Mouse (Mus musculus) heart, postnatal 25 days (tissue): ENCODE data around the gene Nsun7. TPM values are rescaled to one million over a fixed set of nuclear protein-coding genes. Genes with fewer than 3 reads are reported as not detected.

Experiments
- DNase-seq: peaks from one replicate; pipeline ENCODE4 v3.0.0; 2022; ENCODE audit warnings: low spot score
- intact Hi-C: fragments of 180-260 bp; cut with DNase I; formaldehyde crosslinking; loops from one replicate; pipeline ENCODE4 v1.15.1; 2025
- total RNA-seq, 2 experiments: library from RNA; stranded (reverse); gene quantifications; 2 replicates each; pipeline ENCODE4 v1.2.3; 2021

Gene Nsun7
- total RNA-seq, 2 experiments from 2014 or later: not detected

DNA sequence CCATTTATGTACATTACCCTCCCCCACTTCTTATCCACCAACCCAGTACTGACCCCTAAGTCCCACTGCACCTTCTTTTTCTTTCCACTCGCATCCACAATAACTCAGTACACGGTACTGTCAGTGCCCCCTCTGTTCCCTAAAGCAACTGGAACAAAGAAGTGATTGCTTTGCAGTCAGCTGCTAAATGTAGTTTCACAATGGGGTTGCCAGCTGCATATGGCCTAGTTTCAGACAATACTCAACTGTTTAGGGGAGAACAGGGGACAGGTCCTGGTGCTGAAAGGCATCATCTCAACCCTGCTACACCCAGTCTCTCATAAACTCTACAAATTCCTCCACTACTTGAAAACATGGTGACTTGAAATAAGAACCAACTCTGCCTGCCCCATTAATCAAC lies 11.4 kb downstream of the Nsun7 start:
- DNase-seq: no peak
- intact Hi-C loops: no loop called here

DNA sequence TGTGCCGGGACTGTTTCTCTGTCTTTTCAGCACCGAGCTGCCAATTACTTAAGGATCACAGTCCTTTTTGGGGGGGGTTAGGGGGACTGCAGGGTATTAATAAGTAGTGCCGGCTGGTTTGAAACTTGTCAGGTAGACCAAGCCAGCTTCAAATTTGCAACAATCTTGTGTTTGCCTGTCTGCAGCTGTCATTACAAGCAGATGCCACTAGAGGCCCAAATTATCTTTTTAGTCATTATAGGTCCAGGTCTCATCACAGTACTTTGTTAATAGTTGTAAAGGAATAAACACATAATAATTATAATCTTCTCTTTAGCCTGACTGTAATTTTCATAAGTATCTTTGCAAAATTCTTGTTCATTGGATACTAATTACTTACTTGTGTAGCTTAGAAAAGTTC lies 14.7 kb downstream of the Nsun7 start:
- intact Hi-C loops: no loop called here
- DNase-seq: no peak

DNA sequence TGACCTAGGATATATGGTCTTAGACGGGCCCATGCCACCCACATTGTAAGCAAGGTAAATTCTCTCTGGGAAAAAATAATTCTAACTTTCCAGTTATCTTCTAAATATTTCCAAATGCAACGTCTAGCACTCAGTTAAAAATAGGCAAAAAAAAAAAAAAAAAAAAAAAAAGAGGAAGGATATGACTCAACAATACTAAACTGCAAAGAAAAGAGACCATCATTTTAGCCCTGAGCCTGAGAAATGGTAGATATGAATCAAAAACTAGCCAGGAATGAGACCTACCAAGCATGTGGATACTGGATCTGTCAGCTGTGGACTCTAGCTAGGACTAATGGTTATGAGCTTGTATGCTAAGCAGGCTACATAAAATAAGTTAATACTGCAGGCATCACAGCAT lies 20.0 kb downstream of the Nsun7 start:
- intact Hi-C loops: loop anchor here (5.0 kb wide), 1 partner anchor 88 kb away; no protein-coding TSS in a partner anchor
- no peak for DNase-seq

DNA sequence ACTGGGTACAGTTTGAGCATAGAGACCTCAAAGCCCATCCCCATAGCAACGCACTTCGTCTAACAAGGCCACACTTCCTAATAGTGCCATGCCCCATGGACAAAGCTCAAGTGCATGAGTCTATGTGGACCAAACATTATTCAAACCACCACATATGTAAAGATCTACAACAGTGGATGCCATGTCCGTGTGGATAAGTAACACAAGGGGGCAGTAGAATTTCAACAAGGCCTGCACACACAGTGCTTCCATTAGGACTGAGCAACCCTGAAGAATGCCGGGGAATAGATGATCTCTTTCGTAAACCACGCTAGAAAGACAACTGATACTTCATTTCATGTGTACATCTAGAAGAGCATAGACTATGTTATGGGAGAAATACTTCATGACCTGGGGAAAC lies 21.0 kb downstream of the Nsun7 start:
- no peak for DNase-seq

DNA sequence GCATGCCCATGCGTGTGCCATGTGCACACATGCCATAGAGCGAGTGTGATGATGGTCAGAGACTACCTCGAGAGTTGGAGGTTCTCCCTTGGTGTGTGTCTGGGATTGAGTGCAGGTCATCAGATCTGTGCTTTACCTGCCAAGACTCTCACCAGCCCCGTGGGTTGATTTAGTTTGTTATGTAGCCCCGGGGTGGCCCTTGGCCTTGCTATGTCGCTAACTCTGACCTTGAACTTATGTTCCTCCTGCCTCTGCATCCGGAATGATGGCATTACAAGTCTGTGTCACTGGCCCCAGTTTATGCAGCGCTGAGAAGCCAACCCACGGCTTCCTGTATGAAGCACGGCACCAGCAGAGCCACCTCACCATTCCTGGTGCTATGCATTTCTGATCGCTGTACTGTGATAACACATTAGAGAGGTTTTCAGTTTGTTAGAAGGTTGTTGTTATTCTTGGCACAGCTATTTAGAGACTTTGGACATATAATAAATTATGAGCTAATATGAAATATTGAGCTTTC lies 34.5 kb downstream of the Nsun7 start:
- intact Hi-C loops: no loop called here
- no peak for DNase-seq

More for the DNA sequence above, 21.0 kb downstream of the Nsun7 start:
- intact Hi-C loops: loop anchor here (5.0 kb wide), 1 partner anchor 87 kb away; no protein-coding TSS in a partner anchor

DNA sequence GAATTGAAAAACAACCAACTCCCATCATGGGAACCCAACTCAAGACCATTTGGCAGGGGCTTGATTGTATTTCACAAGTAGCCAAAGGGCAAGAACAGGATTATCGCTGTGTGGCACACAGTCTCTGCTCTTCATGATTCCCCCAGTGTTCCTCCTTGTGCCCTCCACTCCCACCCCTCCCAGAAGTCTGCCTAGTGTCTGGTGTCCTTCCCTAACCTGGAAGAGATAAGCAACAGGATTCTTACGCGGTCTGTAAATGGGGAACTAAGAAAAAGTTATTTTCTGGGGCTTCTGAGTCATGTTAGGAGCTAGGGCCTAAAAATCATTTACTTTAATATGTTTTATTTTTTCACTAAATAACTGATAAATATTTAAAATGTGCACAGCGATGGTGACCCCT lies 35.3 kb downstream of the Nsun7 start:
- no peak for DNase-seq
- intact Hi-C loops: no loop called here

DNA sequence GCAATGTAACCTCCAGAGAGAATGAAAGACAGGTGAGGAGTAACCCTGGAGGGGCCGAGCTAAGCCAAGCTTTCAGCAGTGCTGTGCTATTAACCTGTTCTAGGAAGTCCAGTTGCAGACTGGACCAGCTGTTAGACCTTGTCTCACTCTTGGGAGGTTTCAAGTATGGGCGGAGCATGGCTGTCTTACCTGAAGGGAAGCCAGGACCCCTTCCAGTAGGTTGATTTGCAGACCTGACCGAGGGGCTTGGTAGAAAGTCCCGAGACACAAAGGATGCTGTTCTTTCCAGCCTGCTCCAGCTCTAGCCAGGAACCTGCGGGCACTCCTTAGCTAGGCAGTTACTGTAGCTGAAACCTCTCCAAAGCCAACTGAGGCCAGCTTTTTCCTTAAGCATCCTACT lies 36.4 kb downstream of the Nsun7 start:
- intact Hi-C loops: no loop called here
- DNase-seq: no peak

DNA sequence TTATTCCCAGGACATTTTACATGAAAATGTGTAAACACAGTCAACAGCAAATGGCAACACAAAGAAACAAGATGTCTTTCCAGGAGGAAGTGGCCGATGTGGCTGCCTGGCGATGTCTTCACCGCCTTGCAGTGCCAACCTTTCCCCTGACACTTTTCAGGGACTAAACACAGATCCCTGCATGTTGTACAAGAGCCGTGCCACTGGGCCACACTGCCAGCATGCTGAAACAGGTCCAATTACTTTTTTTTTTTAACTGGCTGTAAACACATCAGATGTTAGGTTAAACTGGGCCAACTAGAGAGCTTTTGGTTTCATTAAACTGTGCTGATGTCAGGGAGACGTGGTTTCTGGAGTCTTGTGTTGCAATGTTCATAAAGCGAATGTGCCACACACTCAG lies 39.2 kb downstream of the Nsun7 start:
- intact Hi-C loops: no loop called here
- no peak for DNase-seq

DNA sequence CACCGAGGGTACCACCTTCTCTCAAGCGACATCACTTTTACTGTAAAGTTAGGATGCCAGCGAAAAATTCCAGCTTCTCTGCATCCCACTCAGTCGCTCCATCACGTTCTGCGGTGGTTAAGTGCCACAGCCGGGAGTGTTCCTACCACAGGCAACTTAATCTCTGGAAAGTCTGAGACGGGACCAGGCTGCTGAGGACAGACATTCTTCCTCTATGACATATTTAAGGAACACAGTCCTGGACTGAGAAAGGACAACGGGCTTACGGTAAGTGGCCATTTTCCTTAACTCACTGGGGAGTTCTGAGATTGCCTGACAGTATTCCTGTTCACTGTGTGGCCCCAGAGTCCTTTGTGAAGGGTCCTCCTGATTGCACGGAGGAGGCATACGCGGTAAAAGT lies 40.9 kb downstream of the Nsun7 start:
- DNase-seq: no peak
- intact Hi-C loops: no loop called here

DNA sequence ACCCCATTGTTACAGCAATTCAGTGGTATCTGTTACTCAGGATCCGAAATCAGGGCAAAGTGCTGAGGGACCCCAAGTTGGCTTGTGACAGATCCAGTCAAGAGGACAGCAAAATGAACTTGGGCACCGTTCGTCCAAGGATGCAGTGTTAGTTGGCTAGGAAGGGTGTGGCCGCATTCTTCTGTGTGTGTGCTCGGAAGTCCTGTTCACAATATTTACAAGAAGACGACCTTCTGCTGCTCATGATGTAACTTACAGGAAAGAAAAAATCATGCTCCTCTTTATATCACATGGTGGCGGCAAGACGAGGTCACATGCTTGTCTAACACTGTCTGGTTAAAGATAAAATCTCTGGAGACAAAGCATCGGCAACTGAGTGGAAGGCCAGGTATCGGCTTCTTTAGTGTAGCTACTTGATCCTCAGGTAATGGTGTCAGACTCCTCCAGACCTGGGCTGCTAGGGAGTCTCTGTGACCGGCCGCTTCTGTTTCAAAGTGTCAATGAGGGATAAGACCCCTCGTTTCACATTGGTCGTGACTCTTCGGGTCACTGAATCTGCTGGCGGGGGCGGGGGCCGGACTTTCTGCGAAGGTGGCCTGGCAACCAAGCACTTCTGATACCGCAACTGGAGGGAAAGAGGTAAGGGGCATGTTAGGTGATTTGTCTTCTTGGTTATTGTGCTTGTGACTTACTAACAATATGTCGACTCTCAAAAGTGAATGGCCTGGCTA lies 42.6 kb downstream of the Nsun7 start:
- no peak for DNase-seq
- intact Hi-C loops: no loop called here

DNA sequence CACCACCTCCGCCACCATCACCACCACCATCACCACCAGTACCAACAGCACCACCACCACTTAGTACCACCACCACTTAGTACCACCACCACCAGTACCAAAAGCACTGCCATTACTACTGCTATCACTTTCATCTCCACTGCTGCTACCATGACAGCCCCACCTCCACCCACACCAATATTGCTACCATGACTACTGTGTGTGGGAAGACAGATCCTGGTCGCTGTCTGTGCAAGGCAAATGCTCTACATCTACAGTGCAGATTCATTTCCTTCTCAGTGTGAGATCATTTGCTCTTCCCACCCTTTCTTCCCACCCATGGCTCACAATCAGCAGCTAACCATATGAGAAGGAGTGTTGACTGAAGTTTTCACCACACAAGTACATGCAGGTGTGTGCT lies 43.2 kb downstream of the Nsun7 start:
- intact Hi-C loops: no loop called here
- no peak for DNase-seq

DNA sequence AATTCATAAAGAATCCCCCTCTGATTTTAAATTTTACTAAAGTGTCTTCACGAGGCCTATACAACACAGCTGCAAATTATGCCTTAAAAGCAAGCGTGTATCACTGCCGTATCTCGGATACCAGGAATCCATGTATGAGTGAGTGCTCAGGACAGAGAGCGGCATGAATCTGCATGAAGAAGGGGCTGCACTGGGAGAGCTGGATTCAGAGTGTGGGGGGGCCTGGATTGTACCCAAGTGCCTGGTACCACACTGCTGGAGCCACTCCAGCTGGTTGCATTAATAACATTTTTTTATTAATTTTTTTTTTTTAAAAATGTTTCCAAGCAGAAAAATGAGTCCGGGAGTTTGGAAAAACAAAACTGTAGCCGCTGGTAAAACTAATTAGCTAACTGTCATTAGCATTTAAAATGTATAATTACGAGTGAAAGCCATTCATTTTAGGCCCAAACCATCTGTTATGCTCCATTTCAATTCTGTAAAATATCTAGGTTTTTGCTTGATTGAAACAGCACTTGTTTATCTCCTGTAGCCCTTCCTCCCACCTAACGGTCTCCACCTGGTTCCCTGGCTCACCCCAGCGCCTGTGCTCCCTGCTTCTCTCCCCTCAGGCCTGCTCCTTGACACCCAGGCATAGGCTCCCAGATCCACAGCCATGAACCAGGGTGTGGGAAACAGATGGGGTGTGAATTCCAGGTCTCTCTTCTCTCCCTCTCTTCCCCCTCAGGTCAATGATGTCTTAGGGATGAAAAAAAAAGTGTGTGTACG lies 44.8 kb downstream of the Nsun7 start:
- DNase-seq: no peak
- intact Hi-C loops: no loop called here

DNA sequence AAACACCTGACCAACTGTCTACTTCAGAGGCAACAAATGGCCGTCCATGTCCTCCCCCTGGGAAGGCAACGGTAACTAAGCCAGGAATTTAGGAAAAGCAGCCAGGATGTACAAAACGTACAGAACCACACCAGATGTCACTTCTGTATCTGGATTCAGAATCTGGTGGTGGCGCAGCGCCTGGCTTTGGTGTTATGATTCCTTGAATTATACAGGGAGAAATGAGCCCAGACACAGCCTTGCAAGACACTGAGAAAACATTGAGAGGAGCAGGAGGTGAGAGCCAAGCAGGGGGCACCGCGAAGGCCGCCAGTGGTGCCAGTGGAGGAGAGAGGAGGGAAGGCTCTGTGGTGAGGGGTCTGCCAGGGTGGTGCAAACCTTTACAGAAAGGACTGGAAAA lies 45.8 kb downstream of the Nsun7 start:
- DNase-seq: no peak
- intact Hi-C loops: no loop called here

DNA sequence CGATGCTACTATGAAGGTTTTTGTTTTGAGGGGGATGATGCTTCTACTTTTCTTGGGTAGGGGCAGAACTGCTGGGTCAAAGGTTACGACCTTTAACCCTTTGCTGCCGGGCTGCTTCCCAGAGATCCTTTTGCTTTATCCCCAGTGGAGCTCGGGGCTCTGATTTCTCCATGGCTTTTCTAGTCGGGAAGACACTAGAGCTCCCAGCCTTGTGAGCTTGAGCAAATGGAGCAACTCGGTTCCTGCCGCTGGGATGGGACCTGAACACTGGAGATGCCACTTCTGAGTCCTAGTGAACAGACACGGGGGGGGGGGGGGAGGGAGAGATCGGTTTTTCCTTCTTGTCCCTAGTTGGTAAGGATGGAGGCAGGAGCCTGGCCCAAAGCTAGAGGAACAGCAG lies 50.6 kb downstream of the Nsun7 start:
- intact Hi-C loops: no loop called here
- DNase-seq: no peak

DNA sequence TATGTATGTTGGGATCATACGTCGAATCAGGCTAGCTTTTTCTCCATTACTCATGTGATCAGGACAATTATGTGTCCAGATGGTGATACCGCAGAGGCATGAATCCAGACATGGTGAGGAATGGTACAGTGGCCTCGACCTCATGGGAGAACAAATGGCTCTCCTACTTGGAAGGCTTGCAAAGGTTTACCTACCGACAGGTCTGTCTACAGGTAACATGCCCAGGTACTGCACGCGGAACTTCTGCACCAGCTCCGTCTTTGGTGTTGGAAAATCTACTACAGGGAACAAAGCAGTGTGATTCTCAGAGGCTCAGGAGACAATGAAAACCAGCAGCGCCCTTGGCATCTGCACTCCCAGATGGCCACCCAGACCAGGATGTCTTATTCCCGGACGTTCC lies 51.1 kb downstream of the Nsun7 start:
- no peak for DNase-seq
- intact Hi-C loops: no loop called here

DNA sequence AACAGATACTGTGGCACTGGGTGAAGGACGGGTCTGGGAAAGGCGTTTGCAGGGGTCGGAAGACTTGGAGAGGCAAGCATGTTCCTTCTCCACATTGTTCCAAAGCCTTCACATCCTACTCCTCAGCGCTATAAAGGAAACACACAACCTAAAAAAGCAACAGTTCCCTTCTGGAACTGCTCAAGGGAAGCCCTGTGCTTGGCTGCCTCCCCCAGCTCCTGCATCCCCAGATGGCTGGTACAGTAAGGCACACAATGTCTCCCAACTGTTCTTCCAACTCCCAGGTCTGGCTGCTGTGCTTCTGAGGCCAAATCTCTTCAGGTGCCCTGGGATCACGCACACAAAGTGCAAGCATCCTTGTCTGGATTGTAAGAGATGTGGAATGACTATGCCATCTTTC lies 56.1 kb downstream of the Nsun7 start:
- intact Hi-C loops: loop anchor here (5.0 kb wide), 1 partner anchor 53 kb away; no protein-coding TSS in a partner anchor
- DNase-seq: no peak

DNA sequence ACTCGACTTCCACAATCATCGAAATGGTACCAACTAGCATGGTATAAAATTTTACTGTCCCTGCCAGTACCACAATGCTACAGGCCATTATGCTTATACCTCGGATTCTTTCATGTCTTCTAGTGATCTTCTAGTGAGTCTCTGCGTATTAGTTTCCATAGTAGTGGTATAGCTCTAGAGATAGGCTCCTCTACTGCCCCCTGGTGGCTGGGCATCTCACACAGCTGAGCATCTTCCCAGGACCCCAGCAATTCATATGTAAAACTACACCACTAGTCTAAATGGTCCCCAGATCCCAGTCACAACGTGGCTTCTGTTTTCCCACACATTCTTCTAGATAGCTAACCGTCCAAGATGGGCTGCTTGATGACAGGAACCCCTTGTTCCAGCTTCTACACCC lies 59.6 kb downstream of the Nsun7 start:
- no peak for DNase-seq
- intact Hi-C loops: loop anchor here (5.0 kb wide), 1 partner anchor 57 kb away; no protein-coding TSS in a partner anchor

DNA sequence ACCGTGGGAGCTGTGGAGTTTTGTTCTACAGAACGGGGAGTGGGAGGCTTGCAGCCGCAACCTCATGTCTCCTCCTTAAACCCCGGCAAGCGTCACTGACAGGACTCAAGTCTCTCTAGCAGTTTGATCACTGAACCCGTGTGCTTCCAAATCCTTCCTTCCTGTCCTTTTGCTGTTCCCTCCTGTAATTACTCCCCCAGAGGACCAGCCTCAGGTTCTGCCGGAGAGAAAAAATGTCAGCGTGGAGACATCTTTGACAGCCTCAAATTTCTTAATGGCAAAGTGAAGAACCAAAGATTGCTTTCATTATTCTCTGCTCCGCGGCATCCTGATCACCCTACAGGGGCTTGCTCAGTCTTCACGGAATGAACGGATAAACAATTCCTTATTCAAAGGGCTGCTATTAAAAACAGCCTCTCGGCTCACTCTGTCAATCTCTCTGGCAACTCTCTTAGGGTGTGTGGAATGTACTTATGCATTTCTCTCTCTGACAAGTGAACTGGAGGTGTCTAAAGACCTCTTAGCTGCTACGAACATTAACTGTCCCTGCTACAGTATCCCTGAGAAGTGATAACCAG lies 60.2 kb downstream of the Nsun7 start:
- intact Hi-C loops: loop anchor here (5.0 kb wide), 1 partner anchor 58 kb away; no protein-coding TSS in a partner anchor
- no peak for DNase-seq

DNA sequence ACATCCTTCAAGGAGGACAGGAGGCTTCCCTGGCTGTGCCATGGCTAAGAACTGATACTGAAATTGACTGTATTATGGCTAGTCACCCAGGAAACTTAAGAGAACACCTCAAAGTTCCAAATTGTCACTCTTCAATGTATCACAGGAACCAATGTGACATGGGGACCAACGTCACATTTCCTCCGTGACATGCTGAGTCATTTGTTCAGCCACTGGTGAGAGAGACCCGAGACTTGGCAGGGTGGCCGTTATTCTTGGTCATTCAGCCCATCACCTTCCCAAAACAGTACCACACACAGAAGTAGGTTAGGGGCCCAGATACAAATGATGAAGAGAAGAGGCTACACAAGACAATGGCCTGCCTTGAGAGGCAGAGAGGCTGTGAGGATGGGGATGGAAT lies 63.4 kb downstream of the Nsun7 start:
- intact Hi-C loops: no loop called here

DNA sequence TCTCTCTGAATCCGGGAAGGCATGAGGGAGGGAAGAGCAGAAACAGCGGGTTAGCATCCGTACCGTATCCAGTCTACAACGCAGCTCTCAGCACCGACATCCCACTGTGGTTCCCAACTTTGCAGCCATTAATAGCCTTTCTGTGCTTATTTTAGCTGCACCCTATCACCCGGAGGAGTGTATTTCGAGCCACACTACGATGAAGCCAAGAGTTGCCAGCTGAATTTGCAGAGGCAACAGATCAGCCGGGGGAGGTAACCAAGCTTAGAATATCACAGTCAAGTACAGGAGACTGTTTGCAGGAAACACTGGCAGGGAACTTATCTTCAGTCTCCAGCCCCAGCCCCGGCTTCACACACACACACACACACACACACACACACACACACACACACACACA lies 63.9 kb downstream of the Nsun7 start:
- intact Hi-C loops: no loop called here
- DNase-seq: peak; percentile 22

More for the DNA sequence above, 63.4 kb downstream of the Nsun7 start:
- DNase-seq: no peak

DNA sequence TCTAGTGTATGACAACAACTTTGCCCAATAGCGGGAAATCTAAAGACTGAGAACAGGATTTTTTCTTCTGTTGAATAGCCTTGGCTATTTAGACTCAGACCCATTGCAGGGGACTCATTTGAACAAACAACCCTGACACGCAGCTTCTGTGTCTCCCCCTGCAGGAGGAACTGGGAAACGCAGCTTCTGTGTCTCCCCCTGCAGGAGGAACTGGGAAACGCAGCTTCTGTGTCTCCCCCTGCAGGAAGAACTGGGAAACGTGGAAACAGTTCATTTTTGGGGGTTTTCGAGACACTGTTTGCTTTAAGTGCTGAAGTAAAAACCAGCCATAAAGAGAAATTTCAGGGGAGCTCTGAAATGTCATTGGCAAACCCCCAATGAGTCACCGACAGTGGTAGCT lies 66.7 kb downstream of the Nsun7 start:
- intact Hi-C loops: no loop called here
- no peak for DNase-seq
